Mouse (Mus musculus) liver, adult 2 months (tissue): ENCODE measurements around the gene Prdm12. TPM values are rescaled to one million over a fixed set of nuclear protein-coding genes. Genes with fewer than 3 reads are reported as not detected.

Experiments
- DNase-seq: peaks from one replicate; pipeline ENCODE4 v3.0.0-alpha.2; 2011; ENCODE audit warnings: low read depth, low spot score; ENCODE audit errors: extremely low read depth
- H3K27ac ChIP-seq: fragments of 200-500 bp; replicated peaks from 2 replicates; pipeline ENCODE4 v1.5.1; 2012; ENCODE audit warnings: low read depth, mild to moderate bottlenecking, control low read depth, inconsistent platforms, low read length; ENCODE audit not compliant: insufficient read depth
- H3K27me3 ChIP-seq: fragments of 200-500 bp; 2 replicates; pipeline ENCODE4 v1.6.1; 2012; ENCODE audit warnings: mild to moderate bottlenecking, moderate library complexity, low read length, inconsistent platforms; ENCODE audit not compliant: control insufficient read depth, insufficient read depth
- H3K36me3 ChIP-seq: fragments of 200-500 bp; 2 replicates; pipeline ENCODE4 v1.6.1; 2012; ENCODE audit warnings: low read length, inconsistent platforms; ENCODE audit not compliant: control insufficient read depth, insufficient read depth
- H3K4me1 ChIP-seq: fragments of 200-500 bp; 2 replicates; pipeline ENCODE4 v1.6.1; 2011; ENCODE audit warnings: low read length; ENCODE audit not compliant: control insufficient read depth, insufficient read depth
- H3K4me3 ChIP-seq: fragments of 200-500 bp; 2 replicates; pipeline ENCODE4 v1.5.1; 2011; ENCODE audit warnings: low read depth, mild to moderate bottlenecking, control low read depth, low read length, moderate library complexity; ENCODE audit not compliant: insufficient read depth
- H3K79me2 ChIP-seq: fragments of 200-500 bp; 2 replicates; pipeline ENCODE4 v1.6.1; 2012; ENCODE audit warnings: inconsistent platforms, mild to moderate bottlenecking, low read length, moderate library complexity; ENCODE audit not compliant: control insufficient read depth, insufficient read depth
- H3K9ac ChIP-seq: fragments of 200-500 bp; 2 replicates; pipeline ENCODE4 v1.6.1; 2012; ENCODE audit warnings: low read depth, mild to moderate bottlenecking, control low read depth, inconsistent platforms, low read length
- CTCF ChIP-seq: fragments of 200-500 bp; IDR thresholded peaks from 2 replicates; pipeline ENCODE4 v1.5.1; 2011; ENCODE audit warnings: low read depth, low read length, control low read depth
- POLR2A ChIP-seq: fragments of 200-500 bp; IDR thresholded peaks from 2 replicates; pipeline ENCODE4 v1.6.1; 2011; ENCODE audit warnings: low read length, control low read depth; ENCODE audit not compliant: insufficient read depth; ENCODE audit errors: extremely low read depth
- WGBS: fragments of 180-500 bp; shearing (Covaris S2); methylation state at CpG from one replicate; pipeline ENCODE4 v1.1.7; 2018; 5-methylcytosine and 5-hydroxymethylcytosine counted together
- polyA plus RNA-seq: library from polyadenylated mRNA; depleted of rRNA; stranded (reverse); fragments of >200 nt; gene quantifications from 2 replicates; pipeline ENCODE4 v1.2.3, GENCODE M21; 2012
- total RNA-seq: library from RNA; depleted of rRNA; stranded (reverse); fragments of >200 nt; gene quantifications from 2 replicates; pipeline ENCODE4 v1.2.3, GENCODE M21; 2014

Gene Prdm12
- total and polyA plus RNA-seq, 2 experiments, result not detected

DNA sequence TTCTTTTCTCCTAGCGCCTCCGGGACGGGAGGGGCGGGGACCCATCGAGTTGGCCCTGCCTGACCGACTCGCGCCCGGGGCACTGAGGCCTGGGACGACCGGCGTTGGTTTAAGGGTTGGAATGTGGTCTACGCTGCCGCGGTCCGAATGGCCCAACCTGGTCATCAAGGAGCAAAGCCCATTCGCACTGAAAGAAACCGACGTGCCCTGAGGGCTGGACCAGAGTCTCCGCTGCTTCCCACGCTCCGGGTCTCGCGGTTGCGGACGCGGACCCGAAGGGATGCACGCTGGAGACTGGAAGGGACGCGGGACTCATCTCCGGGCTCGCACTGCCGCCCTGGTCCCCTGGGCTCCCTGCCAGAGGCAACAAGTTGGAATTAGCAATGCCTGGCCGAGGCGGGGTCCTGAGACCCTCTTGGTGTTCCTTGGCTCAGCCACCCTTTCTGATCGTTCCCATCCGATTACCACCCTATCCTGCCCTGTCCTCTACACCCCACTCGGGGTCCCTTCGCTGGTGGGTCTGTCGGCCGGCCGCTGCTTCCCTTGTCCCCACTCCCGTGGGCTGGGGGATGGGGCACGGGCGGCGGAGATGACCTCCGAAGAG lies 3.6 kb upstream of the Prdm12 start:
- Histone ChIP-seq H3K27ac (no peak overlapping the region), H3K36me3 (no peaks in the 10 kb centered on the region), H3K4me1 (peaks cover 4% of the 10 kb centered on the region; the same call in 1 of the 2 replicates), H3K27me3 (peaks cover 54% of the 10 kb centered on the region), H3K79me2 (no peaks in the 10 kb centered on the region), H3K4me3 (no peak overlapping the region), H3K9ac (no peak overlapping the region)
- DNase-seq, result no peak
- TF ChIP-seq CTCF, result no peak
- no peak for TF ChIP-seq POLR2A
- 4% methylated on average over 48 of the region's 48 CpGs for WGBS

DNA sequence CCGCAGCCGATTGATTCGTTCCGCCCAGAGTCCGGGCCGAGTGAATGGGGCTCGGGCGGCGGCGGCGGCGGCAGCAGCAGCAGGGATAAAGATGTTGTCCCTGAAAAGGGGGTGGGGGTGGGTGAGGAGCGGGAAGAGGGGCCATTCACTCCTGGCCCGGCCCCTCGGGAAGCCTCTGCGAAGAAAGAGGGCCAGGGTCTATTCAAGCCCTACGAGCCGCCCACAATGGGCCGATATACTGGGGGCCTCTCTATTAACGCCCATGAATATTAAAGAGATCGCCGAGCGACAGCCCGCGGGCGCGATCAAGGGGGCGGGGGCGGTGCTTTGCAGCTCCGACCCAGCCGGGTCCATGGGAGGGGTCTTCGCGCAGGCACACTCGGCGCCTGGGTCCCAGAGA lies 3.1 kb upstream of the Prdm12 start:
- Histone ChIP-seq H3K4me3 (no peak overlapping the region), H3K36me3 (no peaks in the 10 kb centered on the region), H3K9ac (no peak overlapping the region), H3K4me1 (peaks cover 4% of the 10 kb centered on the region; the same call in 1 of the 2 replicates), H3K79me2 (no peaks in the 10 kb centered on the region), H3K27ac (no peak overlapping the region), H3K27me3 (peaks cover 55% of the 10 kb centered on the region)
- 4% methylated on average over 35 of the region's 35 CpGs for WGBS
- no peak for DNase-seq
- TF ChIP-seq CTCF, result no peak
- TF ChIP-seq POLR2A, result no peak

DNA sequence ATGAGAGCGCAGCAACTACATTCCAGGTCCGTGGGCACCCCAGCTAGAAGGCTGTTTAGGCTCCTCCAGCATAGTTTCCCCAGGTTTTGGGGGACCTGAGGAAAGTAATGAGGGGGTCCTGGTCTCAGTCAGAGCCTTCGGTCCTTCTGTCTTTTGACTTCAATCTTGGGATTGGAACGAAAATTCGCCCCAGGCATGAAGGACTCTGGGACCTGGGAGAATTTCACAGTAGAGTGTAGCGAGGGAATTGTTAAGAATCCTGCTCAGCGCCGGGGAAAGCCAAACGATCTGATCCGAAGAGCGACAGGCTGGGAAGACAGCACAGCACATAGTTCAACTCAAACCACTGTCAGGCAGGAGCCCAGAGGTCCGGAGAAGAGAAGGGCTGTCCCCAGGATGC lies 2.5 kb upstream of the Prdm12 start:
- H3K4me3 ChIP-seq, result no peak overlapping the region

DNA sequence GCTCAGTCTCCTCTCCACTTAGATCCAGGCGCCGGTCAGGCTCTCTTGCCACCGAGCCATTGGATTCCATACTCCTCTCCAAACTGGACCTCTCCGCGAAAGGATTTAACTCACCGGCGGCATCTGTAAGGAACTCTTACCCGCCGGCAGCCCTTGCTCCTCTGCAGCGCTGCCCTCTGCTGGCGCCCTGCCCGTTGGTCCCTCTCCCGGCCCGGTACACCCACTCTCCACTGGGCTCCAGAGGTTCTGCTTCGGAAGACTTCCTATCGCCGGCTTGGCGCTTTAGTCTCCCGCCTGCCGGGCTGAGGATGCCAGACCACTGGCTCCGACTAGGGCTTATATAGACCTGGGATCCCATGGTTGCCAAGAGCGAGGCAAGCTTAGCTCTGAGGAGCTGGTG lies 2.0 kb upstream of the Prdm12 start:
- no peak for DNase-seq
- H3K36me3 ChIP-seq, result no peaks in the 10 kb centered on the region
- peaks cover 64% of the 10 kb centered on the region for H3K27me3 ChIP-seq
- TF ChIP-seq CTCF (no peak), POLR2A (no peak)
- H3K9ac ChIP-seq, result no peak overlapping the region
- no peaks in the 10 kb centered on the region for H3K79me2 ChIP-seq
- 1% methylated on average over 22 of the region's 22 CpGs for WGBS
- H3K27ac ChIP-seq, result no peak overlapping the region
- peaks cover 4% of the 10 kb centered on the region; the same call in 1 of the 2 replicates for H3K4me1 ChIP-seq
- H3K4me3 ChIP-seq, result no peak overlapping the region

More for the DNA sequence above, 2.5 kb upstream of the Prdm12 start:
- Histone ChIP-seq H3K27ac (no peak overlapping the region), H3K36me3 (no peaks in the 10 kb centered on the region), H3K9ac (no peak overlapping the region), H3K4me1 (peaks cover 4% of the 10 kb centered on the region; the same call in 1 of the 2 replicates), H3K27me3 (peaks cover 60% of the 10 kb centered on the region), H3K79me2 (no peaks in the 10 kb centered on the region)
- TF ChIP-seq POLR2A (no peak), CTCF (no peak)
- no peak for DNase-seq
- WGBS, result 6% methylated on average over 12 of the region's 12 CpGs

DNA sequence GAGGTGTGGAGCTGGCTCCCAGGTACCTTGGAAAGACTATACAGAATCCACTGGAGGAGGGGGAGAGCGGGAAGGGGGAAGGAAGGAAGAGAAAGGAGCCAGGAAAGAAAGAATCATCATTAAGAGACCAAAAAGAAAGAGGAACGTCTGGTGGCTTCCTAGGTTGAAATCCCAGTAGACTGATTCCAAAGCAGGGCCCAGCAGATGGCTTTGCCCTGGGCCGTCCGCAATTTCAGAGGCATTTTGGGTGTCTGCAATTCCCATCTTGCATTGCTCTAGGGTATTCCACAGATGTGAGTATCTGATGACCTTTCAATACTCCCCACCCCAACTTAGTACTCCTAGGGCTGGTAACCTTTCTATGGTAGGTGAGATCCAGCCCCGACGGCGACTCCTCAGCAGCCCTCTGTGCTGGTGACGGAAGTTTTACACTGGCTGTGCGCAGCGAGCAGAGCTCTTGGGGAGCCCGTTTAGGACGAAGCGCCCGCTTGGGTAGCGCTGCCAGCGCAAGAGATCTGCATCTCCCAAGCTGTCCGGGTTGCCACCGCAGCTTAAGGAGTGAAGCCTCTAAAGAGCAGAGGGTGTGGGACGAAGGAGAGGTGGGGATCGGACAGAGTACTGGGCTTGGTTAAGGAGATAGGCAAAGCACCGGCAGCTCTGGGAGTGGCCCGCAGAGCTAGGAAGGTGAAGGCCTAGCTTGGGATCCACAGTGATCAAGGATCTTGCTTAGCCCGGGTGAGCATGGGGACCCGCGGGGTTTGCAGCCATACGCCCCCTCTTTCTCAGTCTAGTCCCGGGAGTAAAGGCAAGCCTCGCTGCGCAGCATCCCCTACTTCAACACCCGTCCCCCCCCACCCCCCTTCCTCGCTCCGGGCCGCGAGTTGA lies 1.0 kb upstream of the Prdm12 start:
- Histone ChIP-seq H3K36me3 (no peaks in the 10 kb centered on the region), H3K79me2 (no peaks in the 10 kb centered on the region), H3K27ac (no peak overlapping the region), H3K4me1 (peaks cover 4% of the 10 kb centered on the region; the same call in 1 of the 2 replicates), H3K4me3 (no peak overlapping the region), H3K27me3 (peaks cover 66% of the 10 kb centered on the region), H3K9ac (no peak overlapping the region)
- WGBS, result 6% methylated on average over 32 of the region's 34 CpGs
- TF ChIP-seq CTCF (no peak), POLR2A (no peak)
- DNase-seq, result no peak

DNA sequence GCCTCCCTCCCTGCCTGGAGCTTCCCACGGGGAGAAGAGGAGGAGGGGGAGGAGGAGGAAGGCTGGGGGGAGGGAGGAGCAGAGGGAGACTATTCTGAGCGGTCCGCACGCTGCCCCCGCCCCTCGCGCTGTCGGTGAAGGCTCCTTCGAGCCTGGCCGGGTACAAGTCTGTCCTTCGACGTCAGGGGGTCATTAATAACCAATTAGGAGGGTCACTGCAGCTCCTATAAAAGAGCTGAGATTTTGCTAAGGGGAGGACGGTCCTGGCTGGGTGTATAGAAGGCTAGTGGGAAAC lies 424 bp upstream of the Prdm12 start:
- Histone ChIP-seq H3K27ac (no peak overlapping the region), H3K79me2 (no peaks in the 10 kb centered on the region), H3K4me3 (no peak overlapping the region), H3K36me3 (no peaks in the 10 kb centered on the region), H3K4me1 (peaks cover 4% of the 10 kb centered on the region; the same call in 1 of the 2 replicates), H3K27me3 (peaks cover 67% of the 10 kb centered on the region), H3K9ac (no peak overlapping the region)
- TF ChIP-seq POLR2A (no peak), CTCF (no peak)
- 4% methylated on average over 12 of the region's 13 CpGs for WGBS
- DNase-seq, result no peak
